Mouse (Mus musculus) neutrophil, adult 5-6 weeks (primary cell): ENCODE measurements around the gene Thsd4. TPM values are rescaled to one million over a fixed set of nuclear protein-coding genes. Genes with fewer than 3 reads are reported as not detected.
"Not testable (repeated sequence)": the region's sequence is repeated elsewhere in the genome, so short reads cannot be mapped to it uniquely, and the experiment has no call there.

Source experiments
- ATAC-seq: fragments of 151-379, 151-347 bp; 2 replicates; pipeline ENCODE4 v1.8.0; 2017; ENCODE audit warnings: mild to moderate bottlenecking, moderate TSS enrichment; ENCODE audit not compliant: insufficient number of reproducible peaks, poor library complexity, low FRiP score, severe bottlenecking; ENCODE audit errors: extremely low read depth
- total RNA-seq: library from RNA; stranded (forward); fragments of 200-1000 nt; gene quantifications from 2 replicates; pipeline ENCODE4 v1.2.3, GENCODE M21; 2017

Gene Thsd4
- total RNA-seq, 1 experiment from 2014 or later = 0.12 TPM

GRCm38 (mm10) chr9:60198530-60199200 lies 323.2 kb downstream of the Thsd4 start:
- no peak for ATAC-seq

GRCm38 (mm10) chr9:60195502-60195901 lies 326.3 kb downstream of the Thsd4 start:
- ATAC-seq = no peak

GRCm38 (mm10) chr9:60194905-60195304 lies 326.9 kb downstream of the Thsd4 start:
- no peak for ATAC-seq

- ATAC-seq = no peak
These were observed 329.5 kb downstream of the Thsd4 start for GRCm38 (mm10) chr9:60192321-60192720.

GRCm38 (mm10) chr9:60187437-60187836 lies 334.4 kb downstream of the Thsd4 start:
- no peak for ATAC-seq

- ATAC-seq = no peak
These were observed 334.9 kb downstream of the Thsd4 start for GRCm38 (mm10) chr9:60186948-60187347.

GRCm38 (mm10) chr9:60184083-60184482 lies 337.8 kb downstream of the Thsd4 start:
- ATAC-seq = no peak

GRCm38 (mm10) chr9:60182371-60182770 lies 339.5 kb downstream of the Thsd4 start:
- ATAC-seq = no peak

- ATAC-seq = no peak
These were observed 340.9 kb downstream of the Thsd4 start for GRCm38 (mm10) chr9:60180936-60181335.

- no peak for ATAC-seq
These were observed 341.7 kb downstream of the Thsd4 start for GRCm38 (mm10) chr9:60180114-60180513.

- ATAC-seq = no peak
These were observed 345.5 kb downstream of the Thsd4 start for GRCm38 (mm10) chr9:60176311-60176710.

GRCm38 (mm10) chr9:60172459-60173060 lies 349.3 kb downstream of the Thsd4 start:
- ATAC-seq = not testable (repeated sequence)

GRCm38 (mm10) chr9:60166990-60167389 lies 354.9 kb downstream of the Thsd4 start:
- no peak for ATAC-seq

- no peak for ATAC-seq
These were observed 361.0 kb downstream of the Thsd4 start for GRCm38 (mm10) chr9:60160855-60161254.

GRCm38 (mm10) chr9:60160194-60160593 lies 361.7 kb downstream of the Thsd4 start:
- no peak for ATAC-seq

GRCm38 (mm10) chr9:60152990-60153389 lies 368.9 kb downstream of the Thsd4 start:
- no peak for ATAC-seq

GRCm38 (mm10) chr9:60151897-60152627 lies 369.8 kb downstream of the Thsd4 start:
- no peak for ATAC-seq

- no peak for ATAC-seq
These were observed 371.3 kb downstream of the Thsd4 start for GRCm38 (mm10) chr9:60150511-60150910.

- no peak for ATAC-seq
These were observed 372.9 kb downstream of the Thsd4 start for GRCm38 (mm10) chr9:60148988-60149387.

- no peak for ATAC-seq
These were observed 374.4 kb downstream of the Thsd4 start for GRCm38 (mm10) chr9:60147401-60147800.
